Mouse (Mus musculus): Measurements from ENCODE around the gene Mybbp1a.

The Mybbp1a gene

GRCm38 (mm10) chr11:72447475-72447874 lies 6.3 kb downstream of the Mybbp1a start:
- no peak for DNase-seq

- no peak for DNase-seq
Measured at GRCm38 (mm10) chr11:72452140-72452665, 11.0 kb downstream of the Mybbp1a start.

- DNase-seq: no peak
Measured at GRCm38 (mm10) chr11:72453105-72453953, 12.2 kb downstream of the Mybbp1a start.

GRCm38 (mm10) chr11:72455694-72456093 lies 14.5 kb downstream of the Mybbp1a start:
- DNase-seq: peak; percentile 82

GRCm38 (mm10) chr11:72457995-72458496 lies 16.9 kb downstream of the Mybbp1a start:
- DNase-seq: no peak

GRCm38 (mm10) chr11:72458502-72458901 lies 17.3 kb downstream of the Mybbp1a start:
- DNase-seq: no peak

GRCm38 (mm10) chr11:72461500-72461981 lies 20.4 kb downstream of the Mybbp1a start:
- DNase-seq: no peak

- no peak for DNase-seq
Measured at GRCm38 (mm10) chr11:72464821-72465220, 23.7 kb downstream of the Mybbp1a start.

- DNase-seq: no peak
Measured at GRCm38 (mm10) chr11:72465978-72466693, 25.0 kb downstream of the Mybbp1a start.

GRCm38 (mm10) chr11:72466694-72467507 lies 25.7 kb downstream of the Mybbp1a start:
- DNase-seq: no peak

GRCm38 (mm10) chr11:72468525-72468924 lies 27.4 kb downstream of the Mybbp1a start:
- no peak for DNase-seq

- DNase-seq: peak; percentile 39
Measured at GRCm38 (mm10) chr11:72469217-72469616, 28.1 kb downstream of the Mybbp1a start.

GRCm38 (mm10) chr11:72470004-72470403 lies 28.8 kb downstream of the Mybbp1a start:
- DNase-seq: no peak

GRCm38 (mm10) chr11:72471381-72471780 lies 30.2 kb downstream of the Mybbp1a start:
- DNase-seq: no peak

GRCm38 (mm10) chr11:72473540-72473939 lies 32.4 kb downstream of the Mybbp1a start:
- no peak for DNase-seq

- DNase-seq: no peak
Measured at GRCm38 (mm10) chr11:72474926-72475325, 33.8 kb downstream of the Mybbp1a start.

GRCm38 (mm10) chr11:72475408-72475807 lies 34.3 kb downstream of the Mybbp1a start:
- DNase-seq: no peak

- DNase-seq: no peak
Measured at GRCm38 (mm10) chr11:72476074-72476625, 35.0 kb downstream of the Mybbp1a start.

- DNase-seq: no peak
Measured at GRCm38 (mm10) chr11:72477182-72477581, 36.0 kb downstream of the Mybbp1a start.

- DNase-seq: no peak
Measured at GRCm38 (mm10) chr11:72477653-72478052, 36.5 kb downstream of the Mybbp1a start.

GRCm38 (mm10) chr11:72478228-72478627 lies 37.1 kb downstream of the Mybbp1a start:
- DNase-seq: no peak

GRCm38 (mm10) chr11:72479499-72479898 lies 38.3 kb downstream of the Mybbp1a start:
- DNase-seq: no peak
